Mouse (Mus musculus) right cerebral cortex, postnatal 14 days (tissue): Measurements from ENCODE around the gene Tbc1d16.

Experiments used
- DNase-seq: peaks from one replicate; pipeline ENCODE4 v3.0.0; 2022

Gene Tbc1d16

DNA sequence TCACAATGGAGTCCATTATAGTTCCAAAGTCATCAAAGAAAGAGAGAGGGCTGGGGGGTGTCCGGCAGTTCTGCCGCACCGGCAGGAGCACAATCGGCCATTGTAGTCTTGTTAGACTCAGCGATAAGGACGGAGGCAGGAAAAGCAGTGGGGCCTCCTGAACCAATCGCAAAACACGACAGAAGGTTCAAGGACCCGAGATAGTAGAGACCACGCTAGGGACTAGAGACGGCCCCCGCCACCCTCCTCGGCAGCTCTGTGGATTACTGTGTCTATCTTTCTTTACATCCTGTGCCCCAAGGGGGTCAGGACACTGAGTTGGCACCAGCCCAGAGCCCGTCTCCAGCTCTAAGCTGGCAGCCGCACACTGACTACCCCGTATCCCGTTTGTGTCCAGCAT, 93.7 kb downstream of the Tbc1d16 start:
- DNase-seq: no peak

DNA sequence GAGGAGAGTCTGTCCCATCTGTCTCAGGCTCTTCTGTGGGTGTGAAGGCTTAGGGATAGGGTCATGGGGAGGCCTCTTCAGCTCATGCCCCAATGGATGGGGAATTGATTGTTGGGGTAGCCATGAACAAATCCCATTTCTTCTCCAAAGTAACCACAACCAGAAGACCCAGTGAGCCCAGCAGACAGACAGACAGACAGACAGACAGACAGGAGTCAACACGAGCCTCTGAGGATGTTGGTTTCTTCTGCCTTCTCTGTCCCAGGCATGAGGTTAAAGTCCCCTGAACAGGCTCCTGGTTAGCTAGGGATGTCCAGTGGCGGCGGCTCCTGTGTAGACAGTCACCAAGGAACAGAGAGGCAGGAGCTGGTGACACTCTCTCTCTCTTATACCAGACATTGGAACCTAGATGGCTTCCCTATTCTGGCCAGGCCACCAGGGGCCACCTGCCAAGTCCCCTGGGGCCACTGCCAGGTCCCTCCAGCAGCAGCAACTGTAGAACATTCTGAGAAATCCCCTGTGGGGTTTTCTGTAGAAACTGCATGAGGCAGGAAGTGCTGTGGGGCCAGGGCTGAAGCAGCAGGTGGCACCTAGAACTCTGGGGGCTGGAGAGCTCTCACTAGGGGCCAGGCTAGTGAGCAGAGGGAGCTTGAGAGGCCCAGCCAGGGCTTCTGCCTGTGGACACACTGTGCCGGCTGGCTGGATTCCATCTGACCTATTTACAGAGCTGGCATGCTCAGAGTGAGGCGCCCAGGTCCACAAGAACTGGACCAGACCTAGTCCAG, 94.7 kb downstream of the Tbc1d16 start:
- peak; percentile 53 for DNase-seq

GRCm38 (mm10) chr11:119132198-119133035, 95.9 kb downstream of the Tbc1d16 start:
- no peak for DNase-seq

GRCm38 (mm10) chr11:119130081-119130765, 98.1 kb downstream of the Tbc1d16 start:
- no peak for DNase-seq

DNA sequence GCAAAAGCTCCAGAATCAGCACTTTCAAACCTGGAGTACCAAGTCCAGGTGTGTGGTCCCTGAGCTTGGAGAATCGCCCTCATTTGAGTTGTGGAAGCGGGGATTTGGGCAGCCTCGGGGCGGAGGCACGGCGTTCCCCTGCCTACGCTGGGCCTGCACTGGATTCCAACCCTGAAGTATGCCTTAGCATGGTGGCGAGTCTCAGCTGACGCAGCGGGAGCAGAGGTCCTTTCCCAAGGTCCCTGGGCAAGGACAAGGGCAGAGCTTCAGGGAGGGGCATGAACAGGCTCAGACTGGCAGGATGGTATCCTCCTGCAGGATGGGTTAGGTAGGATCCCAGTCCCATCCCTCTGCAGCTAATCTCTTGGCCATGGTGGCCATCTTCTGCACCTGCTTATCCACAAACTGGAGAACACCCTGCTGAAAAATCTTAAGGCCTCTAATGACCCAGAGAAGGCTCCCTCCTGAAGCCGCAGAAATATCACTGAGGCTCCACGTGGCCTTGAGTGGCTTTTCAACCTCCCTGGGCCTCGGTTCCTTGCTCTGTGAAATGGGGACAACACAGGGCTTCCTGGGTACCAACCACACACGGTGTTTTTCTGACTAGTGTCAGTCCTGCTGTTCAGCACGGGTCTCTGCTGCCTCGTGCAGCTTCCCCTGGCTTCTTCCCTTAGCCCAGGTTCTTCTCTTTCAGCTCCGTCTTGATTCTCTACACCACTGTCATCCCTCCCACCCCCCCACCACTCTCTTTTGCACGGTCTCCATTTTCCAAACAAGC, 98.8 kb downstream of the Tbc1d16 start:
- DNase-seq: no peak

DNA sequence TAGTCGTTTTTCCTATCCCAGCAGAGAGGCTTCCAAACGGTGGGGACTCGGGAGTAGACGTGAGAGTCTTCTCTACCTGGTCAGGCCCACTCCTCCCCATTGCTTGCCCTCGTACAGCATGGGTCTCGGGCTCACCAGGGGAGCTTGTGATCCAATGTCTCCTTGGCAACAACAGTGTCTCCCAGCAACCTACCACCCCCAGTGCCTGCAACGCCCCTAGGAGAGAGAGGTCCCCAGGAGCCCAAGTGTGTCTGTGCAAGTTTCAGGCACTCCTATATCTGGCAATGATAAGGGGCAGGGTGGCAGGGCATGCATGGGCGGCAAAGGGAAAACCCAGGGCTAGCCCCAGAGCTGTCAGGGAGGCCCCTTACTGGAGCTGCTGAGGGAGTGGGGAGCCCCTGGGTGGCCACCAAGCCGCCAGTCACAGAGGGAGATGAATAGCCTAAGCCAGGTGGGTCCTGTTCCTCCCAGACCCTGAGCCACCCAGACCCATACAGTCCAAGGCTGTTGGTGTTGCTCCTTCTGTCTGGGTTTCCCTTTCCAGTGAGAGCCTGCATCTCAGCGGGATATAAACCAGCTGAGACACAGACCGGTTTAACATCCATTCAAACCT, 99.5 kb downstream of the Tbc1d16 start:
- DNase-seq: no peak

- DNase-seq: no peak
Observed at GRCm38 (mm10) chr11:119127686-119128473, 100.4 kb downstream of the Tbc1d16 start.

DNA sequence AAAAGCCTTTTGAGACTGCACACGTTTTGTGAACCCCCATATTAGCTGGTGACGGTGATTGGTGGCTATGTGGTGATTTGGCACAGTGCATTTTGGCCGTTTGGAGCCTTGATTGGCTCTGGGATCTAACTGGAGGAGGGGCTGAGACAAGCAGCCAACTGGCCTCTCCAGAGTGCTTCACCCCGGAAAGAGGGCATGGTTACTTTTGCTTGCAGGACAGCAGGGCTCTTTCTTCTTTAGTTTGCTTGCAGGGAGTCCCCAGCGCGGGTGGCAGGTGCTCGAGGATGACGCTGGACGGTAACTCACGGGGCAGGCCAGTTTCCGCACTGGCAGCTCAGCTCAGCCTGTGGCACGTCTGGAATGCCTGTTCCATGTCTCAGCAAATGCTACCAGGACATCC, 101.2 kb downstream of the Tbc1d16 start:
- DNase-seq: no peak

GRCm38 (mm10) chr11:119125929-119126861, 102.1 kb downstream of the Tbc1d16 start:
- peak; percentile 50 for DNase-seq

DNA sequence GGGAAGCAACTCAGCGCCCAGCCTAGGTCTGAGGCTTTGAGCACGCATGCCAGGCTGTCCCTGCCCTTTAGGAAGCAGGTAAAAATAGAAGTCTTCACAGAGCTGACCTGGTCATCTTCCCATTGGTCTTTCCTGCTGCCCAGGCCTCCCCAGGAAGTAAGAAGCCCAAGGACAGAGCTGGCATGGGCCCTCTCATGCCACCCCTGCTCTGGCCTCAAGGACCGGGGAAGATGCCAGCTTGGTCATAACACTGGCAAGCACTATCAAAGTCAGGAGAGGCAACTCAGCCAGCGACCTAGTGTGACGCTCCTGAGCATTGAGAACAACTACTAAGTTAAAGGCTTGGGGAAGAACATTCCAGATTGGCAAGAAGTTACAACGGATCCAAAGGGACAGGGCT, 103.8 kb downstream of the Tbc1d16 start:
- no peak for DNase-seq

DNA sequence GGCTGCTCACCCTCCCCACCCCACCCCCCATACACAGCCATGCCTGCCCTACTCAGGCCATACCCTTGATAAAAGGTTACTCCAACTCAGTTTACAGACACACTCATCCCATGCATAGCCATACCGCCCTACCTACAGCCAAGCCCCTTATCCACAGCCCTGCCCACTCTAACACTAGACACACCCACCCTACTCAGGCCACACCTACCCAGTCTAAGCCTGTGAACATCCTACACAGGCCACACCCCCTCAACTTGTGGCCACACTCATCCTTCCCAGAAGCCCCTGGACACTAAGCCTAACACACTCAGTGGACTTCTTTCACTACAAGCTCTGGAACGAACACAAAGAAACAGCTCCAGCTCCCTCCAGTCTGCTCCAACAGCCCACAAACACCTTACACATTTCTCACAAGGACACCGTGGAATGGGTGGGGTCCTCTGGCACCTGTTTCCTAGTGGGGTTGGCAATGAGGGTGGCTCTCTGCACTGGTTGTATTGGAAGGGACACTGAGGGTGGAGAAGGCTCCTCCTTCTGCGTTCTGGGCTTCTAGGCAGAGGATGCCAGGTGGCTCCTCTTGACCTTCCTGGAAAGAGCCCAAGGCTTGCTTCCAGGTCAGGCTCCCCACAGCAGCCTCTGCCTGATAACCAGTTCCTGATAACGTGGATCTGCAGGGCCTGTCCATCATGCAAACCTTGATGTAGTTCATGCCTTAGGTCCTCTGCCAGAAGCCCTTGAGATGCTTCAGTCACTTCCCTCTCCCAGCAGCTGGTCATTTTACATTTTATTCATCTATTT, 104.6 kb downstream of the Tbc1d16 start:
- DNase-seq: no peak

GRCm38 (mm10) chr11:119122396-119122795, 105.9 kb downstream of the Tbc1d16 start:
- no peak for DNase-seq

- no peak for DNase-seq
Observed at GRCm38 (mm10) chr11:119118905-119119304, 109.4 kb downstream of the Tbc1d16 start.

DNA sequence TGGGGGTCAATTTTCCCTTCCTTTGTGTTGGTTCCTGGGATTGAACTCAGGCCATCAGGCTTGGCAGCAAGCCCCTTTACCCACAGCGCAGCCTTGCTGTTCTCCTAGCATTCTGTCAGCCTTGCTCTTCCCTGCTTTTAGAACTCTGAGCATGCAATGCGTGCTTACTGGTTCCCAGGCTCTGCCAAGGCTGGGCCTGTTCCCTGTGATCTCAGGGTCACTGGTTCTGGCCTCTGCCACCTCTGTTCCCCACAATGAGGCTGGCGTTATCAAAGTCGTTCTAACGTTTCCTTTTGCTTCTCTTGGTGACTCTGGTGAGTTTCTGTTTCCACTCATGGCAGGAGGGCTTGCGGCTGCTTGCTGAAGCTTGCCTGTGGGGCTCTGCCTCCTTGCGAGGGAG, 110.4 kb downstream of the Tbc1d16 start:
- DNase-seq: no peak

GRCm38 (mm10) chr11:119116992-119117391, 111.3 kb downstream of the Tbc1d16 start:
- no peak for DNase-seq

GRCm38 (mm10) chr11:119112721-119113120, 115.6 kb downstream of the Tbc1d16 start:
- DNase-seq: no peak

DNA sequence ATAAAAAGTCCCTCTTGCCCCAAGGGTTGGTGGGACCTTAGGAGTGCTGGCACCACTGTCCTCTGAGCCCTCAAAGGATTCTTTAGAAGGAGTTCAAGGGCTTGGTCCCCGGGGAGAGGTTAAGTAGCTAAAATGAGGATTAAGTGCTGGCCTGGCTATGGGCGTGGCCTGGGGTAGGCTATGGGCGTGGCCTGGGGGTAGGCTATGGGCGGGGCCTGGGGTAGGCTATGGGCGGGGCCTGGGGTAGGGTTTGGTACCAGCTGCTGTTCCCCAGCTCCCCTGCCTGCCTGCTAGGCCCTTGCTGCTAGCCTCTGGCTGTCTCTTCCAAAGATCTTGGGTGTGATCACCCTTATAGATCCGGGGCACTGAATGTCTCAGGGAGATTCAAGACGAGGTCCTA, 117.0 kb downstream of the Tbc1d16 start:
- DNase-seq: no peak

DNA sequence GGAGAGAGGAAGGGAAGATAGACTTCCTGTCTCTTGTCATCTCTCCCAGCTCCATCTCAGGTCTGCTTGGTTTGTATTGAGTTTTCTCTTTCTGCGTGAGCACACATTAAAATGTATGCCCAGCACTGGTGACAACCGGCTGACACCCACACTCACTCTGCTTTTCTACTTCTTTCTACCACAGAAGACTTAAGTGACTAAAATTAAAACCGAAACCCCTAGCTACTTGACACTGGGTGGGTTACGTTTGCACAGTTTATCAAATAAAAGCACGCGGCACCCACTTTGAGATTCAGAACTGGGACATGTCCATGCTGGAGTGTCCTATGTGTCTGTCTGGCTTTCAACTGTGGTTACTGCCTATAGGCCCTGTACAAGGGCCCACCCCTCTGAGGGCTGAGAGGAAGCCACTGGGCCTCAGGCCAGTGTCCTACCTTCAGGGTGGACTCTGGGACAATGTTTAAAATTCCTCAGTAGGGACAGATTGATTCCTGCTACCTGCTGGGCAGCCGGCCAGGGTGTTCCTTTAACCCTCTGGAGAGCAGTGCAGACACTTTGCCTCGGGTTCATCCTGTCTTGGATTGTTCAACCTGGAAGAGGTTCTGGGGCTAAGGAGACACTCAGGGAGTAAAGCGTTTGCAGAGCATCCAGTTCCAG, 118.8 kb downstream of the Tbc1d16 start:
- DNase-seq: no peak
